ENCODE assay signal across 23 mouse cellular contexts in the genomic region with DNA sequence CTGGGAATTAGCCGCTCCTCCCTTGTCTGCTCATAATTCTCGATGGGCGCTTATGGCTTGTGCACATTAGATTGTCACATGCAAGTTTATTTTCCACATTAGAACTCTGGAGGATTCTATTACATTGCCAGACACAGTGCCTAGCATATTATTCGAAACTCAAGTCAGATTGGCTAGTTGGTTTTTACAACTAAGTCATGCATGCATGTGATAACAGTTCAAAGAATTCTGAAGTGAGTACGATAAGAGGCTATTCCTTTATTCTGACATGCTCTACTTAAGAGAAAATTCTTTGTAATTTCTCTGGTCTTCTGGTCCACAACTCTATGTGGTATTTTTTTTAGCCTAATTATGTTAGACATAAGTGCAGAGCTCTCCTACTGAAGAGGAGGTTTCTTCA.
DNase-seq lines count a peak whose midpoint lies in the region; ATAC-seq and TF ChIP-seq lines count a peak whose summit lies in the region.
"Had no signal": no experiment of that assay in that cellular context is flagged by ENCODE, and none has a peak within 500 bp of the region (broad histone marks: within the 10 kb centered on the region; RNA-seq: fewer than 3 reads in every experiment).

No protein-coding gene starts in this region.

- no peak for TF ChIP-seq POLR2A in lung, adult 2 months (IDR thresholded peaks at IDR 0.05; ENCODE audit: borderline replicate concordance, extremely low read depth, low read depth, low read length)

- DNase-seq in lung, embryonic 14.5 days: no peak
- no peak for DNase-seq in lung, adult 2 months
- no peak for DNase-seq in left cerebral cortex, adult 2 months (ENCODE audit: extremely low spot score in 1 of 2, low spot score in 2 of 2)
- DNase-seq: adrenal gland, adult 8-10 months; B cell, adult 2 months; cerebellum, adult 9-11 months; gastrocnemius, adult 2 months; heart, postnatal 10 days; kidney, adult 11 months; lung, postnatal 4 days; thymus, postnatal 14 days had no signal

- no peak overlapping the region for H3K4me3 ChIP-seq in lung, embryonic 14.5 days (ENCODE audit: low read depth, low read length)
- H3K4me3 ChIP-seq in lung, adult 2 months (replicated peaks; ENCODE audit: extremely low read depth, low read depth, low read length): no peak overlapping the region
- H3K4me3 ChIP-seq in embryonic facial prominence, embryonic 13.5 days: no peak overlapping the region
- no peak overlapping the region for H3K4me3 ChIP-seq in limb, embryonic 13.5 days
- H3K4me3 ChIP-seq in stomach, embryonic 15.5 days (replicated peaks): no peak overlapping the region
- no peak overlapping the region for H3K4me3 ChIP-seq in left cerebral cortex, adult 2 months
- H3K4me3 ChIP-seq in intestine, postnatal 0 days (ENCODE audit: low read depth, low read length): no peak overlapping the region
- H3K4me3 ChIP-seq in intestine, embryonic 15.5 days (replicated peaks): no peak overlapping the region
- H3K4me3 ChIP-seq: gastrocnemius, adult 2 months; heart, embryonic 10.5 days; midbrain, embryonic 10.5 days had no signal

- H3K36me3 ChIP-seq in lung, embryonic 14.5 days (ENCODE audit: insufficient read depth): no peaks in the 10 kb centered on the region
- no peaks in the 10 kb centered on the region for H3K36me3 ChIP-seq in embryonic facial prominence, embryonic 13.5 days
- no peaks in the 10 kb centered on the region for H3K36me3 ChIP-seq in limb, embryonic 13.5 days
- H3K36me3 ChIP-seq in stomach, embryonic 15.5 days: no peaks in the 10 kb centered on the region
- no peaks in the 10 kb centered on the region for H3K36me3 ChIP-seq in intestine, postnatal 0 days (ENCODE audit: control insufficient read depth, insufficient read depth)
- H3K36me3 ChIP-seq in intestine, embryonic 15.5 days: no peaks in the 10 kb centered on the region
- H3K36me3 ChIP-seq: G1E; heart, embryonic 10.5 days; midbrain, embryonic 10.5 days had no signal

- H3K9ac ChIP-seq in lung, embryonic 14.5 days: no peak overlapping the region
- no peak overlapping the region for H3K9ac ChIP-seq in embryonic facial prominence, embryonic 13.5 days
- H3K9ac ChIP-seq in limb, embryonic 13.5 days: no peak overlapping the region
- H3K9ac ChIP-seq in stomach, embryonic 15.5 days: 0 out of 2 replicates have a peak overlapping the region, but pooled peaks have one; percentile 2
- H3K9ac ChIP-seq in intestine, postnatal 0 days (ENCODE audit: low read depth, low read length): no peak overlapping the region
- no peak overlapping the region for H3K9ac ChIP-seq in intestine, embryonic 15.5 days

- intact Hi-C loops in left cerebral cortex, adult 2 months (cut with DNase I): loop anchor here (5.0 kb wide), 1 partner anchor 155 kb away; no protein-coding TSS in a partner anchor

- H3K4me1 ChIP-seq in lung, embryonic 14.5 days (ENCODE audit: insufficient read depth): peaks cover 11% of the 10 kb centered on the region; the same call in 1 of the 2 replicates
- no peaks in the 10 kb centered on the region for H3K4me1 ChIP-seq in lung, adult 2 months (ENCODE audit: control insufficient read depth, insufficient read depth, low read length)
- peaks cover 37% of the 10 kb centered on the region for H3K4me1 ChIP-seq in embryonic facial prominence, embryonic 13.5 days
- H3K4me1 ChIP-seq in limb, embryonic 13.5 days: peaks cover 63% of the 10 kb centered on the region
- no peaks in the 10 kb centered on the region for H3K4me1 ChIP-seq in stomach, embryonic 15.5 days
- H3K4me1 ChIP-seq in intestine, postnatal 0 days (replicated peaks; ENCODE audit: control insufficient read depth, insufficient read depth, low read length): no peaks in the 10 kb centered on the region
- H3K4me1 ChIP-seq in intestine, embryonic 15.5 days (replicated peaks): no peaks in the 10 kb centered on the region

- no peak overlapping the region for H3K4me2 ChIP-seq in lung, embryonic 14.5 days
- no peak overlapping the region for H3K4me2 ChIP-seq in embryonic facial prominence, embryonic 13.5 days
- H3K4me2 ChIP-seq in limb, embryonic 13.5 days (replicated peaks): no peak overlapping the region
- H3K4me2 ChIP-seq in stomach, embryonic 15.5 days: no peak overlapping the region
- H3K4me2 ChIP-seq in intestine, postnatal 0 days (replicated peaks; ENCODE audit: low read depth): no peak overlapping the region
- no peak overlapping the region for H3K4me2 ChIP-seq in intestine, embryonic 15.5 days (replicated peaks)

- ATAC-seq in lung, embryonic 14.5 days (ENCODE audit: insufficient read depth): no peak
- ATAC-seq in embryonic facial prominence, embryonic 13.5 days (ENCODE audit: insufficient number of reproducible peaks, insufficient read depth, low FRiP score, low TSS enrichment, low read depth): no peak
- no peak for ATAC-seq in limb, embryonic 13.5 days (ENCODE audit: low FRiP score, low read depth)
- no peak for ATAC-seq in stomach, embryonic 15.5 days (ENCODE audit: insufficient read depth, low FRiP score, low read depth)
- no peak for ATAC-seq in intestine, postnatal 0 days
- no peak for ATAC-seq in intestine, embryonic 15.5 days
- ATAC-seq: activated CD4-positive, CD25-positive, alpha-beta regulatory T cell, adult 4 months; forebrain, embryonic 14.5 days; hindbrain, postnatal 0 days had no signal

- 76% methylated on average over 5 of the region's 5 CpGs for WGBS in lung, embryonic 14.5 days
- WGBS in lung, adult 2 months: 89% methylated on average over 5 of the region's 5 CpGs
- 47% methylated on average over 5 of the region's 5 CpGs for WGBS in embryonic facial prominence, embryonic 13.5 days
- 60% methylated on average over 5 of the region's 5 CpGs for WGBS in limb, embryonic 13.5 days
- 72% methylated on average over 5 of the region's 5 CpGs for WGBS in stomach, embryonic 15.5 days
- 84% methylated on average over 5 of the region's 5 CpGs for WGBS in intestine, postnatal 0 days
- WGBS in intestine, embryonic 15.5 days: 86% methylated on average over 5 of the region's 5 CpGs

- no peak for TF ChIP-seq CTCF in lung, embryonic 14.5 days (IDR thresholded peaks at IDR 0.05; ENCODE audit: low read depth)
- TF ChIP-seq CTCF in lung, adult 2 months (IDR thresholded peaks at IDR 0.05; ENCODE audit: insufficient read depth, low read length): no peak
- no peak for TF ChIP-seq CTCF in left cerebral cortex, adult 2 months (IDR thresholded peaks at IDR 0.05)
- TF ChIP-seq CTCF in intestine, postnatal 0 days (IDR thresholded peaks at IDR 0.05; ENCODE audit: low read depth): no peak

- no peaks in the 10 kb centered on the region for H3K27me3 ChIP-seq in lung, embryonic 14.5 days (ENCODE audit: insufficient read depth, low read length)
- no peaks in the 10 kb centered on the region for H3K27me3 ChIP-seq in embryonic facial prominence, embryonic 13.5 days
- no peaks in the 10 kb centered on the region for H3K27me3 ChIP-seq in limb, embryonic 13.5 days
- no peaks in the 10 kb centered on the region for H3K27me3 ChIP-seq in stomach, embryonic 15.5 days (replicated peaks)
- no peaks in the 10 kb centered on the region for H3K27me3 ChIP-seq in intestine, postnatal 0 days (replicated peaks; ENCODE audit: control insufficient read depth, insufficient read depth, low read length)
- no peaks in the 10 kb centered on the region for H3K27me3 ChIP-seq in intestine, embryonic 15.5 days (replicated peaks)
- H3K27me3 ChIP-seq: CH12.LX had no signal

- H3K27ac ChIP-seq in lung, embryonic 14.5 days (ENCODE audit: low read depth): peak overlapping the region; percentile 5; the same call in 1 of the 2 replicates
- H3K27ac ChIP-seq in embryonic facial prominence, embryonic 13.5 days: peak overlapping the region; percentile 73
- H3K27ac ChIP-seq in limb, embryonic 13.5 days: peak overlapping the region; percentile 76
- H3K27ac ChIP-seq in stomach, embryonic 15.5 days: peak overlapping the region; percentile 35; the same call in 1 of the 2 replicates
- no peak overlapping the region for H3K27ac ChIP-seq in left cerebral cortex, adult 2 months
- no peak overlapping the region for H3K27ac ChIP-seq in intestine, postnatal 0 days (ENCODE audit: low read depth, low read length)
- H3K27ac ChIP-seq in intestine, embryonic 15.5 days: no peak overlapping the region
- H3K27ac ChIP-seq: gastrocnemius, adult 2 months; heart, embryonic 10.5 days; hindbrain, postnatal 0 days; midbrain, embryonic 10.5 days had no signal

- H3K9me3 ChIP-seq in lung, embryonic 14.5 days (ENCODE audit: low read depth, low read length): no peaks in the 10 kb centered on the region
- no peaks in the 10 kb centered on the region for H3K9me3 ChIP-seq in embryonic facial prominence, embryonic 13.5 days
- no peaks in the 10 kb centered on the region for H3K9me3 ChIP-seq in limb, embryonic 13.5 days
- no peaks in the 10 kb centered on the region for H3K9me3 ChIP-seq in stomach, embryonic 15.5 days
- no peaks in the 10 kb centered on the region for H3K9me3 ChIP-seq in intestine, postnatal 0 days (ENCODE audit: control insufficient read depth)
- no peaks in the 10 kb centered on the region for H3K9me3 ChIP-seq in intestine, embryonic 15.5 days
- H3K9me3 ChIP-seq: G1E; heart, embryonic 10.5 days; midbrain, embryonic 10.5 days had no signal

Comparison
In these comparisons a context has a peak if more than half of its experiments do, and no peak if none do; other contexts are left out.
1. H3K27ac ChIP-seq: peak in lung, embryonic 14.5 days (single experiment), embryonic facial prominence, embryonic 13.5 days (single experiment), limb, embryonic 13.5 days (single experiment) and stomach, embryonic 15.5 days (single experiment); none in left cerebral cortex, adult 2 months (single experiment), intestine, postnatal 0 days (single experiment) and intestine, embryonic 15.5 days (single experiment).